Mouse (Mus musculus): ENCODE results near the gene Rhbdl1. TPM values are rescaled to one million over a fixed set of nuclear protein-coding genes. Genes with fewer than 3 reads are reported as not detected.

The Rhbdl1 gene
- polyA plus RNA-seq, 1 experiment from 2014 or later: 1.4 TPM

GRCm38 (mm10) chr17:25830200-25830753 is 6.8 kb downstream of the Rhbdl1 start:
- no peak for ATAC-seq (ENCODE audit: insufficient number of reproducible peaks, insufficient read depth, low FRiP score, low TSS enrichment, low read depth)
- Histone ChIP-seq H3K4me1 (peaks cover 67% of the 10 kb centered on the region), H3K4me2 (peak overlapping the region; percentile 81), H3K4me3 (peak overlapping the region; percentile 86; the same call in 1 of the 2 replicates), H3K36me3 (peaks cover 62% of the 10 kb centered on the region), H3K9ac (no peak overlapping the region; the same call in none of the 2 replicates), H3K9me3 (no peaks in the 10 kb centered on the region), H3K27ac (no peak overlapping the region), H3K27me3 (no peaks in the 10 kb centered on the region)
- WGBS: 80% methylated on average over 4 of the region's 4 CpGs

GRCm38 (mm10) chr17:25829558-25830017 is 7.5 kb downstream of the Rhbdl1 start:
- no peaks in the 10 kb centered on the region for H3K9me3 ChIP-seq
- H3K4me3 ChIP-seq: peak overlapping the region; percentile 60
- peaks cover 56% of the 10 kb centered on the region for H3K36me3 ChIP-seq
- H3K9ac ChIP-seq: peak overlapping the region; percentile 81
- H3K27ac ChIP-seq: peak overlapping the region; percentile 92
- no peaks in the 10 kb centered on the region for H3K27me3 ChIP-seq
- peaks cover 67% of the 10 kb centered on the region for H3K4me1 ChIP-seq
- peak overlapping the region; percentile 81 for H3K4me2 ChIP-seq
- ATAC-seq (ENCODE audit: insufficient number of reproducible peaks, insufficient read depth, low FRiP score, low TSS enrichment, low read depth): no peak
- WGBS: 39% methylated on average over 8 of the region's 8 CpGs

GRCm38 (mm10) chr17:25828712-25829557 is 8.2 kb downstream of the Rhbdl1 start, which contains the start of gene Jmjd8:
TSS of gene Jmjd8 (plus strand) at chr17:25828867.
- H3K4me1 ChIP-seq: peaks cover 67% of the 10 kb centered on the region
- H3K36me3 ChIP-seq: peaks cover 55% of the 10 kb centered on the region
- no peaks in the 10 kb centered on the region for H3K9me3 ChIP-seq
- under 1% methylated on average over 32 of the region's 32 CpGs for WGBS
- ATAC-seq (ENCODE audit: insufficient number of reproducible peaks, insufficient read depth, low FRiP score, low TSS enrichment, low read depth): no peak
- H3K4me2 ChIP-seq: peak within 1 kb of the TSS; percentile 81
- H3K27me3 ChIP-seq: no peaks in the 10 kb centered on the region
- peak within 1 kb of the TSS; percentile 81 for H3K9ac ChIP-seq
- H3K4me3 ChIP-seq: peak within 1 kb of the TSS; percentile 60
- H3K27ac ChIP-seq: peak within 1 kb of the TSS; percentile 92

- WGBS: 81% methylated on average over 8 of the region's 8 CpGs
- H3K9me3 ChIP-seq: no peaks in the 10 kb centered on the region
- peaks cover 64% of the 10 kb centered on the region for H3K4me1 ChIP-seq
- no peaks in the 10 kb centered on the region for H3K27me3 ChIP-seq
- no peak for ATAC-seq (ENCODE audit: insufficient number of reproducible peaks, insufficient read depth, low FRiP score, low TSS enrichment, low read depth)
- peak overlapping the region; percentile 81 for H3K9ac ChIP-seq
- H3K4me3 ChIP-seq: peak overlapping the region; percentile 60
- peak overlapping the region; percentile 81 for H3K4me2 ChIP-seq
- peak overlapping the region; percentile 92; the same call in 1 of the 2 replicates for H3K27ac ChIP-seq
- peaks cover 55% of the 10 kb centered on the region for H3K36me3 ChIP-seq
Measured at GRCm38 (mm10) chr17:25828223-25828594, 8.9 kb downstream of the Rhbdl1 start.

DNA sequence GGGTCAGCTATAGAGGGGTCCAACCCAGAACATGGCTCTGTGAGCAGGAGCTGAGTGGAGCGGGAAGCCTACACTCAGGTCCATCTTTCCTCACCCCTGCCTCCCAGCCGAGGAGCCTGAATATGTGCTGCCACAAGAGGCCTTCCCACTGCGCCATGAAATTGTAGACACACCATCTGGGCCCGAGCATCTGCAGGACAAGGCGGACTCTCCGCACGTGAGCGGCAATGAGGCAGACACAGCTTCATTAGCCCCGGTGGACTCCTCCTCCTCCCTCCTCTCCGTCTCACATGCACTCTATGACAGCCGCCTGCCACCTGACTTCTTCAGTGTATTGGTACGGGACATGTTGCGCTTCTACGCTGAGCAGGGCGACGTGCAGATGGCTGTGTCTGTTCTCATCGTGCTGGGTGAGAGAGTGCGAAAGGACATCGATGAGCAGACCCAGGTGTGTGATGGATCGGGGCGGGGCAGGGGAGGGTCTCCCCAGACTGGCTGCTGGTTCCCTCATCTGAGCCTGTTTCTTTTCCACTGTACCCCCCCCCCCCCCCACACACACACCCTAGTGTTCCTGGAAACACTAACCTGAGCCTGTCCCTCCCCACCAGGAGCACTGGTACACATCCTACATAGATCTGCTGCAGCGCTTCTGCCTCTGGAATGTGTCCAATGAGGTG is 9.4 kb downstream of the Rhbdl1 start:
- H3K9ac ChIP-seq: peak overlapping the region; percentile 81; the same call in 1 of the 2 replicates
- ATAC-seq (ENCODE audit: insufficient number of reproducible peaks, insufficient read depth, low FRiP score, low TSS enrichment, low read depth): no peak
- no peaks in the 10 kb centered on the region for H3K27me3 ChIP-seq
- 0 out of 2 replicates have a peak overlapping the region, but pooled peaks have one; percentile 81 for H3K4me2 ChIP-seq
- no peaks in the 10 kb centered on the region for H3K9me3 ChIP-seq
- peaks cover 66% of the 10 kb centered on the region for H3K4me1 ChIP-seq
- peaks cover 55% of the 10 kb centered on the region for H3K36me3 ChIP-seq
- peak overlapping the region; percentile 60; the same call in 1 of the 2 replicates for H3K4me3 ChIP-seq
- H3K27ac ChIP-seq: no peak overlapping the region
- 87% methylated on average over 22 of the region's 22 CpGs for whole genome bisulfite sequencing

GRCm38 (mm10) chr17:25827011-25827410 is 10.1 kb downstream of the Rhbdl1 start:
- Histone ChIP-seq H3K4me3 (no peak overlapping the region), H3K9ac (no peak overlapping the region), H3K27me3 (peaks cover 4% of the 10 kb centered on the region), H3K4me1 (peaks cover 65% of the 10 kb centered on the region), H3K4me2 (no peak overlapping the region), H3K9me3 (no peaks in the 10 kb centered on the region), H3K27ac (no peak overlapping the region), H3K36me3 (peaks cover 55% of the 10 kb centered on the region)
- no peak for ATAC-seq (ENCODE audit: insufficient number of reproducible peaks, insufficient read depth, low FRiP score, low TSS enrichment, low read depth)
- WGBS: 88% methylated on average over 13 of the region's 13 CpGs

GRCm38 (mm10) chr17:25825984-25826570 is 11.0 kb downstream of the Rhbdl1 start:
- 95% methylated on average over 27 of the region's 27 CpGs for WGBS
- Histone ChIP-seq H3K9ac (no peak overlapping the region), H3K4me3 (no peak overlapping the region)

GRCm38 (mm10) chr17:25825311-25825710 is 11.8 kb downstream of the Rhbdl1 start:
- 81% methylated on average over 6 of the region's 6 CpGs for WGBS
- Histone ChIP-seq H3K4me1 (peaks cover 48% of the 10 kb centered on the region), H3K4me3 (no peak overlapping the region), H3K4me2 (peak overlapping the region; percentile 93; the same call in 1 of the 2 replicates), H3K9ac (peak overlapping the region; percentile 11; the same call in 1 of the 2 replicates), H3K9me3 (no peaks in the 10 kb centered on the region), H3K36me3 (peaks cover 39% of the 10 kb centered on the region), H3K27ac (no peak overlapping the region), H3K27me3 (peaks cover 18% of the 10 kb centered on the region)
- no peak for ATAC-seq (ENCODE audit: insufficient number of reproducible peaks, insufficient read depth, low FRiP score, low TSS enrichment, low read depth)

More at GRCm38 (mm10) chr17:25825984-25826570, 11.0 kb downstream of the Rhbdl1 start:
- peaks cover 12% of the 10 kb centered on the region for H3K27me3 ChIP-seq
- H3K4me1 ChIP-seq: peaks cover 55% of the 10 kb centered on the region
- no peak for ATAC-seq (ENCODE audit: insufficient number of reproducible peaks, insufficient read depth, low FRiP score, low TSS enrichment, low read depth)
- H3K36me3 ChIP-seq: peaks cover 47% of the 10 kb centered on the region
- H3K4me2 ChIP-seq: no peak overlapping the region
- no peaks in the 10 kb centered on the region for H3K9me3 ChIP-seq
- no peak overlapping the region; the same call in 1 of the 2 replicates for H3K27ac ChIP-seq

DNA sequence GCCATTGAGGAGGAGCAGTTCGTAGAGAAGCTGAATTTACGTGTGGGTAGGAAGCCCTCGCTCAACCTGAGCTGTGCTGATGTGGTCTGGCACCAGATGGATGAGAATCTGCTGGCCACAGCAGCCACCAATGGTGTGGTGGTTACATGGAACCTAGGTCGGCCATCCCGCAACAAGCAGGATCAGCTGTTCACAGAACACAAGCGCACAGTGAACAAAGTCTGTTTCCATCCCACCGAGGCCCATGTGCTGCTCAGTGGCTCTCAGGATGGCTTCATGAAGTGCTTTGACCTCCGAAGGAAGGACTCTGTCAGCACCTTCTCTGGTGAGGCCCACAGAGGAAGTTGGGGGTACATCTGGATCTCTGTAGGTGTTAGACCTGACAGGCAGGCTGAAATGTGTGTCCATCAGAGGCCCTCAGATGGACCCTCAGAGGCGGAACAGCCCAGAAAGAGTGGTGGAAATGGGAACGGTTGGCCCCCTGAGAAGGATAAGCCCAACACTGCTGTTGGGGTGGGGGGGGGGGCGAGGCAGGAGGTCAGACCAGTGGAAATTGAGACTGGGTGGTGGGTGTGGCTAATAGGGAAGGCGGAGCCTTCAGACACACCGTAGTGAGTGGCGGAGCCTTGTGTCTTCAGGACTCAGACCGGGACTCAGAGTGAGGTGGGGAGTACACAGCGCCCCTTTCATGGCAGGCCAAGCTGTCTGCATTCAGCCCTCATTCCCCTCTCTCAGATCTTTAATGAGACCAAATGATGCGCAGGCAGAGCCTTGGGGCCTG is 12.5 kb downstream of the Rhbdl1 start:
- 69% methylated on average over 16 of the region's 17 CpGs for WGBS
- no peak overlapping the region for H3K27ac ChIP-seq
- H3K4me1 ChIP-seq: peaks cover 42% of the 10 kb centered on the region
- peak overlapping the region; percentile 93 for H3K4me2 ChIP-seq
- ATAC-seq (ENCODE audit: insufficient number of reproducible peaks, insufficient read depth, low FRiP score, low TSS enrichment, low read depth): no peak
- no peaks in the 10 kb centered on the region for H3K9me3 ChIP-seq
- H3K27me3 ChIP-seq: peaks cover 26% of the 10 kb centered on the region
- peak overlapping the region; percentile 85 for H3K9ac ChIP-seq
- peak overlapping the region; percentile 65 for H3K4me3 ChIP-seq
- H3K36me3 ChIP-seq: peaks cover 32% of the 10 kb centered on the region

- H3K27me3 ChIP-seq: peaks cover 37% of the 10 kb centered on the region
- no peaks in the 10 kb centered on the region for H3K9me3 ChIP-seq
- WGBS: under 1% methylated on average over 18 of the region's 18 CpGs
- peak within 1 kb of the TSS; percentile 93 for H3K4me2 ChIP-seq
- H3K36me3 ChIP-seq: peaks cover 31% of the 10 kb centered on the region
- peak; percentile 34; the same call in 1 of the 2 replicates for ATAC-seq (ENCODE audit: insufficient number of reproducible peaks, insufficient read depth, low FRiP score, low TSS enrichment, low read depth)
- peak within 1 kb of the TSS; percentile 62 for H3K27ac ChIP-seq
- H3K4me1 ChIP-seq: peaks cover 42% of the 10 kb centered on the region
- peak within 1 kb of the TSS; percentile 85 for H3K9ac ChIP-seq
- H3K4me3 ChIP-seq: peak within 1 kb of the TSS; percentile 65
Measured at GRCm38 (mm10) chr17:25823452-25823851, 13.6 kb downstream of the Rhbdl1 start, which contains the start of gene Wdr24. TSS of gene Wdr24 (plus strand) at chr17:25823627.
